Mouse (Mus musculus) MEL (cell line): ENCODE results near the gene Apba1. TPM values are rescaled to one million over a fixed set of nuclear protein-coding genes. Genes with fewer than 3 reads are reported as not detected.

Source experiments
- DNase-seq: peaks from one replicate; pipeline ENCODE4 v3.0.0; 2011; ENCODE audit warnings: low read depth, low spot score
- H3K27ac ChIP-seq: 2 replicates; pipeline ENCODE4 v1.5.1; 2012; ENCODE audit warnings: low read depth, mild to moderate bottlenecking, control low read depth, low read length, moderate library complexity; ENCODE audit not compliant: control insufficient read depth
- H3K27me3 ChIP-seq, 2 experiments: fragments of 150-350 bp in 1 of 2; sonication (generic) in 1 of 2; 2 replicates each; pipeline ENCODE4 v1.6.1; 2012; ENCODE audit warnings: low read length in 2 of 2, mild to moderate bottlenecking in 2 of 2, improper control_type of control experiment in 1 of 2, moderate library complexity in 1 of 2; ENCODE audit not compliant: insufficient read depth in 2 of 2, control insufficient read depth in 1 of 2
- H3K36me3 ChIP-seq, 2 experiments: 2 replicates each; pipeline ENCODE4 v1.6.1; 2012 to 2014; ENCODE audit warnings: low read length in 2 of 2, improper control_type of control experiment in 1 of 2, inconsistent platforms in 1 of 2, mild to moderate bottlenecking in 1 of 2; ENCODE audit not compliant: insufficient read depth in 2 of 2, control insufficient read depth in 1 of 2
- H3K4me1 ChIP-seq, 2 experiments: fragments of 150-350 bp in 1 of 2; sonication (generic) in 1 of 2; 2 replicates each; pipeline ENCODE4 v1.6.1; 2012; ENCODE audit warnings: low read length in 2 of 2, improper control_type of control experiment in 1 of 2, mild to moderate bottlenecking in 1 of 2; ENCODE audit not compliant: insufficient read depth in 2 of 2, control insufficient read depth in 1 of 2
- H3K4me3 ChIP-seq, 2 experiments: fragments of 150-350 bp in 1 of 2; sonication (generic) in 1 of 2; 2 replicates each; pipeline ENCODE4 v1.5.1; 2012; ENCODE audit warnings: low read depth in 2 of 2, low read length in 2 of 2, mild to moderate bottlenecking in 2 of 2, moderate library complexity in 2 of 2, control low read depth in 1 of 2, improper control_type of control experiment in 1 of 2; ENCODE audit not compliant: control insufficient read depth in 1 of 2, insufficient read depth in 1 of 2
- H3K79me2 ChIP-seq: 2 replicates; pipeline ENCODE4 v1.6.1; 2012; ENCODE audit warnings: mild to moderate bottlenecking, low read length, moderate library complexity; ENCODE audit not compliant: control insufficient read depth, poor library complexity, insufficient read depth
- H3K9ac ChIP-seq: 2 replicates; pipeline ENCODE4 v1.6.1; 2012; ENCODE audit warnings: low read depth, mild to moderate bottlenecking, control low read depth, low read length, moderate library complexity; ENCODE audit not compliant: control insufficient read depth, poor library complexity, severe bottlenecking
- H3K9me3 ChIP-seq: fragments of 150-350 bp; sonication (generic); replicated peaks from 2 replicates; pipeline ENCODE4 v1.6.1; 2012; ENCODE audit warnings: mild to moderate bottlenecking, low read length, improper control_type of control experiment, moderate library complexity; ENCODE audit not compliant: insufficient read depth
- BHLHE40 ChIP-seq: IDR thresholded peaks from 2 replicates; pipeline ENCODE4 v1.6.1; 2012; ENCODE audit warnings: low read depth, mild to moderate bottlenecking, inconsistent platforms, low read length, improper control_type of control experiment, borderline replicate concordance
- CHD1 ChIP-seq: IDR thresholded peaks from 2 replicates; pipeline ENCODE4 v1.6.1; 2012; ENCODE audit warnings: low read depth, mild to moderate bottlenecking, inconsistent platforms, low read length, improper control_type of control experiment
- CTCF ChIP-seq, 3 experiments: IDR thresholded peaks in 2 of 3; conservative IDR thresholded peaks in 1 of 3; 2 replicates each; pipeline ENCODE4 v1.5.1; 2011 to 2012; ENCODE audit warnings: low read length in 3 of 3, low read depth in 2 of 3, mild to moderate bottlenecking in 2 of 3, improper control_type of control experiment in 1 of 3, inconsistent platforms in 1 of 3, mixed read lengths in 1 of 3, moderate library complexity in 1 of 3; ENCODE audit not compliant: control insufficient read depth in 1 of 3, insufficient read depth in 1 of 3, poor library complexity in 1 of 3, severe bottlenecking in 1 of 3
- ELF1 ChIP-seq: IDR thresholded peaks from 2 replicates; pipeline ENCODE4 v1.6.1; 2014; ENCODE audit warnings: low read depth, mild to moderate bottlenecking, inconsistent platforms, low read length, improper control_type of control experiment, moderate library complexity
- GATA1 ChIP-seq: IDR thresholded peaks from 2 replicates; pipeline ENCODE4 v1.6.1; 2011; ENCODE audit warnings: low read depth, low read length, improper control_type of control experiment
- HCFC1 ChIP-seq: IDR thresholded peaks from 2 replicates; pipeline ENCODE4 v1.6.1; 2012; ENCODE audit warnings: low read depth, mild to moderate bottlenecking, inconsistent platforms, low read length, improper control_type of control experiment, moderate library complexity
- KAT2A ChIP-seq: conservative IDR thresholded peaks from 2 replicates; pipeline ENCODE4 v1.6.1; 2012; ENCODE audit warnings: low read depth, low read length, improper control_type of control experiment, inconsistent platforms
- MAX ChIP-seq: IDR thresholded peaks from 2 replicates; pipeline ENCODE4 v1.6.1; 2011; ENCODE audit warnings: low read length, improper control_type of control experiment
- MXI1 ChIP-seq: IDR thresholded peaks from 2 replicates; pipeline ENCODE4 v1.6.1; 2011; ENCODE audit warnings: mild to moderate bottlenecking, low read depth, low read length, improper control_type of control experiment
- NRF1 ChIP-seq: IDR thresholded peaks from 2 replicates; pipeline ENCODE4 v1.6.1; 2014; ENCODE audit warnings: low read depth, mild to moderate bottlenecking, inconsistent platforms, low read length, improper control_type of control experiment, moderate library complexity; ENCODE audit not compliant: poor library complexity, insufficient read depth, severe bottlenecking
- RCOR1 ChIP-seq: IDR thresholded peaks from 2 replicates; pipeline ENCODE4 v1.6.1; 2012; ENCODE audit warnings: low read depth, mild to moderate bottlenecking, inconsistent platforms, low read length, improper control_type of control experiment
- SIN3A ChIP-seq: IDR thresholded peaks from 2 replicates; pipeline ENCODE4 v1.6.1; 2012; ENCODE audit warnings: low read length, improper control_type of control experiment, inconsistent platforms
- TBP ChIP-seq: IDR thresholded peaks from 2 replicates; pipeline ENCODE4 v1.8.0; 2011; ENCODE audit warnings: low read depth, low read length, improper control_type of control experiment
- TCF12 ChIP-seq: IDR thresholded peaks from 2 replicates; pipeline ENCODE4 v1.6.1; 2014; ENCODE audit warnings: low read depth, mild to moderate bottlenecking, inconsistent platforms, low read length, improper control_type of control experiment, moderate library complexity
- USF1 ChIP-seq: IDR thresholded peaks from 2 replicates; pipeline ENCODE4 v1.6.1; 2014; ENCODE audit warnings: low read depth, mild to moderate bottlenecking, inconsistent platforms, low read length, improper control_type of control experiment, moderate library complexity
- ZC3H11A ChIP-seq: IDR thresholded peaks from 2 replicates; pipeline ENCODE4 v1.6.1; 2012; ENCODE audit warnings: low read depth, mild to moderate bottlenecking, inconsistent platforms, low read length, improper control_type of control experiment
- ZKSCAN1 ChIP-seq: IDR thresholded peaks from 2 replicates; pipeline ENCODE4 v1.6.1; 2012; ENCODE audit warnings: low read depth, mild to moderate bottlenecking, inconsistent platforms, low read length, improper control_type of control experiment, moderate library complexity
- ZNF384 ChIP-seq: IDR thresholded peaks from 2 replicates; pipeline ENCODE4 v1.6.1; 2012; ENCODE audit warnings: low read depth, mild to moderate bottlenecking, inconsistent platforms, low read length, improper control_type of control experiment
- polyA plus RNA-seq, 2 experiments: library from polyadenylated mRNA; stranded (reverse) in 1 of 2; unstranded in 1 of 2; fragments of >175 nt in 1 of 2; fragments of >200 nt in 1 of 2; gene quantifications; 2 replicates each; pipeline versions ENCODE4 v1.2.1 to v1.2.4; 2012; ENCODE audit warnings: low replicate concordance in 2 of 2, low read depth in 1 of 2; ENCODE audit not compliant: insufficient read length in 2 of 2, insufficient read depth in 1 of 2, missing spikeins in 1 of 2
- total RNA-seq: library from RNA; depleted of rRNA; stranded (reverse); fragments of 300-350 nt; gene quantifications from 2 replicates; pipeline ENCODE4 v1.2.3, GENCODE M21; 2012

The Apba1 gene
- total and polyA plus RNA-seq, 3 experiments, result under 0.01 to 0.03 TPM; not detected in 1

GRCm38 (mm10) chr19:23768864-23769263 is 10.2 kb downstream of the Apba1 start:
- H3K9ac ChIP-seq, result no peak overlapping the region
- H3K9me3 ChIP-seq, result no peaks in the 10 kb centered on the region
- peaks cover 0 to 3% of the 10 kb centered on the region in 2 experiments; a peak in 3 of 4 replicates for H3K27me3 ChIP-seq
- TF ChIP-seq CTCF (IDR thresholded peaks at IDR 0.05 in 2 of 3, conservative IDR thresholded peaks at IDR 0.05 in 1 of 3; ENCODE audit: control insufficient read depth in 1 of 3, insufficient read depth in 1 of 3, low read depth in 2 of 3, low read length in 3 of 3, poor library complexity in 1 of 3, severe bottlenecking in 1 of 3), result no peak
- H3K27ac ChIP-seq, result no peak overlapping the region
- no peaks in the 10 kb centered on the region for H3K36me3 ChIP-seq
- no peak for DNase-seq
- H3K79me2 ChIP-seq, result no peaks in the 10 kb centered on the region
- H3K4me3 ChIP-seq, result no peak overlapping the region
- no peaks in the 10 kb centered on the region for H3K4me1 ChIP-seq

- H3K4me1 ChIP-seq, result no peaks in the 10 kb centered on the region
- TF ChIP-seq GATA1 (no peak), HCFC1 (no peak), ZKSCAN1 (no peak), ZNF384 (no peak), MAX (no peak), MXI1 (no peak), TBP (no peak), RCOR1 (no peak), KAT2A (no peak), ZC3H11A (no peak), NRF1 (no peak), BHLHE40 (no peak), ELF1 (no peak), SIN3A (no peak), TCF12 (no peak), USF1 (no peak), CHD1 (no peak)
- peak; percentile 19 for DNase-seq
- no peaks in the 10 kb centered on the region; a peak in 1 of 4 replicates for H3K27me3 ChIP-seq
- no peaks in the 10 kb centered on the region for H3K79me2 ChIP-seq
- H3K4me3 ChIP-seq, result no peak overlapping the region
- H3K27ac ChIP-seq, result no peak overlapping the region
- no peak overlapping the region for H3K9ac ChIP-seq
- H3K9me3 ChIP-seq, result no peaks in the 10 kb centered on the region
- no peaks in the 10 kb centered on the region for H3K36me3 ChIP-seq
Observed at GRCm38 (mm10) chr19:23770494-23771423, 12.1 kb downstream of the Apba1 start.
